Mouse (Mus musculus): ENCODE results near the gene Akap12. TPM values are rescaled to one million over a fixed set of nuclear protein-coding genes. Genes with fewer than 3 reads are reported as not detected.

Gene Akap12
- 67.0 and 71.5 TPM in 2 replicates for polyA plus RNA-seq (2015; fragmentation: Nextera tagmentation; extraction: Ambion mirVana)

- Histone ChIP-seq H3K27me3 (no peaks in the 10 kb centered on the region), H3K4me3 (peak within 1 kb of the TSS; percentile 61), H3K9ac (peak within 1 kb of the TSS; percentile 50), H3K36me3 (no peaks in the 10 kb centered on the region), H3K4me1 (peaks cover 19% of the 10 kb centered on the region), H3K4me2 (peak within 1 kb of the TSS; percentile 97), H3K9me3 (no peaks in the 10 kb centered on the region), H3K27ac (no peak within 1 kb of the TSS; the same call in 1 of the 2 replicates)
- under 1% methylated on average over 54 of the region's 54 CpGs for WGBS
- ATAC-seq (ENCODE audit: borderline replicate concordance, extremely low read depth, low FRiP score, low TSS enrichment), result peak; percentile 72
Observed at GRCm38 (mm10) chr10:4266041-4266930, at the start of gene Akap12. Gene Akap12, plus strand, starts transcription at chr10:4266380.

GRCm38 (mm10) chr10:4230563-4231359, 35.4 kb upstream of the Akap12 start:
- peaks cover 8% of the 10 kb centered on the region; the same call in 1 of the 2 replicates for H3K4me1 ChIP-seq
- H3K9me3 ChIP-seq, result no peaks in the 10 kb centered on the region
- WGBS, result 79% methylated on average over 17 of the region's 17 CpGs
- no peaks in the 10 kb centered on the region for H3K36me3 ChIP-seq
- no peak overlapping the region for H3K27ac ChIP-seq
- H3K9ac ChIP-seq, result no peak overlapping the region
- ATAC-seq (ENCODE audit: borderline replicate concordance, extremely low read depth, low FRiP score, low TSS enrichment), result no peak
- H3K4me2 ChIP-seq, result no peak overlapping the region
- no peak overlapping the region for H3K4me3 ChIP-seq
- no peaks in the 10 kb centered on the region for H3K27me3 ChIP-seq

GRCm38 (mm10) chr10:4233102-4233501, 33.1 kb upstream of the Akap12 start:
- 11% methylated on average over 9 of the region's 9 CpGs for WGBS
- H3K36me3 ChIP-seq, result no peaks in the 10 kb centered on the region
- H3K4me1 ChIP-seq, result peaks cover 8% of the 10 kb centered on the region; the same call in 1 of the 2 replicates
- no peak for ATAC-seq (ENCODE audit: borderline replicate concordance, extremely low read depth, low FRiP score, low TSS enrichment)
- no peak overlapping the region for H3K4me2 ChIP-seq
- H3K27me3 ChIP-seq, result no peaks in the 10 kb centered on the region
- H3K9me3 ChIP-seq, result no peaks in the 10 kb centered on the region
- no peak overlapping the region for H3K27ac ChIP-seq
- H3K4me3 ChIP-seq, result no peak overlapping the region
- no peak overlapping the region for H3K9ac ChIP-seq

GRCm38 (mm10) chr10:4239794-4240574, 26.2 kb upstream of the Akap12 start:
- 45% methylated on average over 5 of the region's 5 CpGs for WGBS
- Histone ChIP-seq H3K9me3 (no peaks in the 10 kb centered on the region), H3K4me1 (0 out of 2 replicates have a peak, but pooled peaks cover 6% of the 10 kb centered on the region), H3K27ac (peak overlapping the region; percentile 84), H3K36me3 (no peaks in the 10 kb centered on the region), H3K9ac (no peak overlapping the region), H3K4me2 (no peak overlapping the region), H3K27me3 (no peaks in the 10 kb centered on the region), H3K4me3 (no peak overlapping the region)
- peak; percentile 90 for ATAC-seq (ENCODE audit: borderline replicate concordance, extremely low read depth, low FRiP score, low TSS enrichment)

- no peak; the same call in 1 of the 2 replicates for ATAC-seq (ENCODE audit: borderline replicate concordance, extremely low read depth, low FRiP score, low TSS enrichment)
- H3K36me3 ChIP-seq, result no peaks in the 10 kb centered on the region
- H3K4me2 ChIP-seq, result no peak overlapping the region
- no peak overlapping the region for H3K27ac ChIP-seq
- WGBS, result 72% methylated on average over 16 of the region's 16 CpGs
- 0 out of 2 replicates have a peak, but pooled peaks cover 6% of the 10 kb centered on the region for H3K4me1 ChIP-seq
- H3K9ac ChIP-seq, result no peak overlapping the region
- H3K4me3 ChIP-seq, result no peak overlapping the region
- H3K9me3 ChIP-seq, result no peaks in the 10 kb centered on the region
- no peaks in the 10 kb centered on the region for H3K27me3 ChIP-seq
Observed at GRCm38 (mm10) chr10:4243591-4244300, 22.4 kb upstream of the Akap12 start.

GRCm38 (mm10) chr10:4245812-4246211, 20.4 kb upstream of the Akap12 start:
- ATAC-seq (ENCODE audit: borderline replicate concordance, extremely low read depth, low FRiP score, low TSS enrichment), result no peak
- Histone ChIP-seq H3K9me3 (no peaks in the 10 kb centered on the region), H3K9ac (no peak overlapping the region), H3K4me2 (no peak overlapping the region), H3K4me3 (no peak overlapping the region), H3K4me1 (no peaks in the 10 kb centered on the region), H3K27me3 (no peaks in the 10 kb centered on the region), H3K36me3 (no peaks in the 10 kb centered on the region), H3K27ac (no peak overlapping the region)
- 49% methylated on average over 2 of the region's 2 CpGs for WGBS

GRCm38 (mm10) chr10:4246407-4246806, 19.8 kb upstream of the Akap12 start:
- H3K9me3 ChIP-seq, result no peaks in the 10 kb centered on the region
- no peak overlapping the region for H3K9ac ChIP-seq
- ATAC-seq (ENCODE audit: borderline replicate concordance, extremely low read depth, low FRiP score, low TSS enrichment), result no peak
- no peaks in the 10 kb centered on the region for H3K27me3 ChIP-seq
- WGBS, result 89% methylated on average over 7 of the region's 7 CpGs
- H3K27ac ChIP-seq, result no peak overlapping the region
- no peak overlapping the region for H3K4me3 ChIP-seq
- no peaks in the 10 kb centered on the region for H3K4me1 ChIP-seq
- H3K36me3 ChIP-seq, result no peaks in the 10 kb centered on the region
- H3K4me2 ChIP-seq, result no peak overlapping the region

GRCm38 (mm10) chr10:4249235-4249845, 16.8 kb upstream of the Akap12 start:
- 44% methylated on average over 4 of the region's 4 CpGs for WGBS
- Histone ChIP-seq H3K4me1 (no peaks in the 10 kb centered on the region), H3K4me2 (no peak overlapping the region), H3K9ac (no peak overlapping the region), H3K4me3 (no peak overlapping the region), H3K27me3 (no peaks in the 10 kb centered on the region), H3K9me3 (no peaks in the 10 kb centered on the region), H3K27ac (no peak overlapping the region), H3K36me3 (no peaks in the 10 kb centered on the region)
- ATAC-seq (ENCODE audit: borderline replicate concordance, extremely low read depth, low FRiP score, low TSS enrichment), result no peak

- no peak overlapping the region for H3K4me3 ChIP-seq
- H3K9me3 ChIP-seq, result no peaks in the 10 kb centered on the region
- H3K36me3 ChIP-seq, result no peaks in the 10 kb centered on the region
- H3K9ac ChIP-seq, result no peak overlapping the region
- ATAC-seq (ENCODE audit: borderline replicate concordance, extremely low read depth, low FRiP score, low TSS enrichment), result no peak
- H3K27me3 ChIP-seq, result no peaks in the 10 kb centered on the region
- H3K4me1 ChIP-seq, result no peaks in the 10 kb centered on the region
- WGBS, result 78% methylated on average over 3 of the region's 3 CpGs
- no peak overlapping the region for H3K4me2 ChIP-seq
- H3K27ac ChIP-seq, result no peak overlapping the region
Observed at GRCm38 (mm10) chr10:4250681-4251080, 15.5 kb upstream of the Akap12 start.

- 75% methylated on average over 4 of the region's 4 CpGs for WGBS
- Histone ChIP-seq H3K4me3 (no peak overlapping the region), H3K36me3 (no peaks in the 10 kb centered on the region), H3K27me3 (no peaks in the 10 kb centered on the region), H3K9me3 (no peaks in the 10 kb centered on the region), H3K27ac (no peak overlapping the region), H3K9ac (no peak overlapping the region), H3K4me1 (no peaks in the 10 kb centered on the region), H3K4me2 (no peak overlapping the region)
- 0 out of 2 replicates have a peak, but pooled peaks have one; percentile 64 for ATAC-seq (ENCODE audit: borderline replicate concordance, extremely low read depth, low FRiP score, low TSS enrichment)
Observed at GRCm38 (mm10) chr10:4253613-4254012, 12.6 kb upstream of the Akap12 start.
